Mouse (Mus musculus) mouse embryonic stem cell (cell line): Measurements from ENCODE around the gene F2rl1.
"Not testable (repeated sequence)": the region's sequence is repeated elsewhere in the genome, so short reads cannot be mapped to it uniquely, and the experiment has no call there.

ENCODE experiments used
- in situ Hi-C, 2 experiments: fragments of 300-500 bp; cut with MboI; formaldehyde crosslinking; loops; 1 replicate in 1 of 2; 3 replicates in 1 of 2; pipeline ENCODE4 v1.14.3; 2019 to 2020; ENCODE audit warnings: low sequenced_read_pairs in 2 of 2, low pct_unique_long_range_greater_than_20kb in 1 of 2, mixed read lengths in 1 of 2; ENCODE audit not compliant: unreplicated experiment in 1 of 2

Gene F2rl1

DNA sequence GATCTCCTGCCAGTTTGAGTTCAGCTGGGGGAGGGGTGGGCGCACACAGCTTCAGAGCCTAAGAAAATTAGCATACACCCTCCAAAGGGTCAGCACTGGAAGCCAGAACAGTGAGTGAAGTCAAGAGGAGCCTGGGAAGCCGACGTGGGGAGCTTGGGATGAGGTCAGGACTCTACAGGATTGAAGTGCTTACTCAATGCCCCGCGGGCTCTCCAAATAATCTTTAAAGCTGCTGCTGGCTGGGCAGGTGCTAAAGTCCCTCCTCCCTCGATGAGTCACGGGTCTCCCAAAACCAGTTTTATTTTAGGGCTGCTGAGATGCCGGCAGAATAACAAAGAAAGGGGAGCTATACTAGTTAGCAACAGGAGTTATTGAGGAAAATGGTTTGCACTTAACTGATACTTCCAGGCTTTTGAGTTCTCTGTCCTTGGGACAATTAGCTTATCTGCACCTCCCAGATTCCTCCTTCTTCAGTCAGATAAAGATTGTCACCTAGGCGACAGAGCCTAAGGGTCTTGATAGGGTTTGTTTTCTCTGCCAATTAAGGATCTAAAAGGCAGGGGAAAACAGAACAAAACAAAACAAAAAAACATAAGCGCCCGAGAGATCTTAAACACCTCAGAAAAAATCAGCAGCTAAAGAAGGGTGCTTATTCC is 10.6 kb upstream of the F2rl1 start:
- in situ Hi-C loops, result no loop called here

DNA sequence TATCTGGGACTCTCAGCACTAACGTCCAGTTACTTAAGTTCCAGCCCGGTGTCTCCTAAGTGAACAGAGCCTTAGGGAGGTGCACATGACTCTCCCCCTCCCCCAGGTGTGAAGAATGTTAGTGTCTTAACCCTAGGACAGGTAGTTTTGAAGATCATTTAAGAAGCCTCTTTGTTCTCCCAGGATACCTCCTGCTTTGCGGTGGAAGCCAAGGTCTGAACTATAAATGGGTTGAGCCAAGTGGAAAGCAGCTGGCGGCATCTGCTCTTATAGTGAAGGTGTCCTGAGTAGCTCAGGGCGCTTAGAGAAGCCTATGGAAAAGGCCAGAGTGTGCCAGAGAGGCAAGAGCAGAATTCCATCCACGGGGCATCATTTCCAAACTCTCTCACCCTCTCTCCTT is 10.0 kb upstream of the F2rl1 start:
- in situ Hi-C loops, result no loop called here

DNA sequence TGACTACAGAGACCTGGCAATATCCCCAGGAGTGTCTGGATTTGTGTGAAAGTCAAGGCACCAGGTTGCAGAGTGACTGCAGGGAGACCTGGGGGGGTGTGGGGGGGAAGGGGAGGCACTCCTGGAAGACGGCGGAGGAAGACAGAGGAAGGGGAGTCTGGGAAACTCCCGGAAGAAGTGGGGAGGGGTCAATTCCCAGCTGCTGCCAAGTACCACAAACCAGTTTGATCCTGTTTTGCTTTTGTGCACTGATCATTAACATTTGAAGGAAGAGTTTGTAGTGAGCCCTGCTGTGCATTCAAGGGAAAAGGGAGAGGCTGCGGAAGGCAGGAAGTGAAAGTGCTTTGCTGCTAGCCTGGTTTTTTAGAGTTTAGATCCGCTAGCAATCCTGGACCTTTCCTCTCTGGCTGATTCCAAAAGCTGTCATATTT is 9.1 kb upstream of the F2rl1 start:
- in situ Hi-C loops, result no loop called here

DNA sequence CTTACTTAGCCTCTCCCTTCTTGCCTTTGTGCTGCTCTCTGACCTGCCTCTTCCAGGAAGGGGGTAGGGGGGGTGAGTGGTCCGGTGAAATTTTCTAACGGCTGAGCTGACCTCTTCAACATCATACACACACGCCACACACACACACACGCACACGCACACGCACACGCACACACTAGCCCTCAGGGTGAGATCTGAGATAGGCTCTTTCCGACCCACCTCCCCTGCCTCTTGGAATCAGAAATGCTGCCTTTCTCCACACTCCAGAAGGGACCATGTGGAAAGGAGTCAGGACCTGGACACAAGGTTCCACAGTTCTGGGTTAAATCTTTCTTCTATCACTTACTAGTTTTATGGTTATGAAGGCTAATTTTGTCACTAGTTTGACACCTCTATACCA is 8.6 kb upstream of the F2rl1 start:
- in situ Hi-C loops, result no loop called here

DNA sequence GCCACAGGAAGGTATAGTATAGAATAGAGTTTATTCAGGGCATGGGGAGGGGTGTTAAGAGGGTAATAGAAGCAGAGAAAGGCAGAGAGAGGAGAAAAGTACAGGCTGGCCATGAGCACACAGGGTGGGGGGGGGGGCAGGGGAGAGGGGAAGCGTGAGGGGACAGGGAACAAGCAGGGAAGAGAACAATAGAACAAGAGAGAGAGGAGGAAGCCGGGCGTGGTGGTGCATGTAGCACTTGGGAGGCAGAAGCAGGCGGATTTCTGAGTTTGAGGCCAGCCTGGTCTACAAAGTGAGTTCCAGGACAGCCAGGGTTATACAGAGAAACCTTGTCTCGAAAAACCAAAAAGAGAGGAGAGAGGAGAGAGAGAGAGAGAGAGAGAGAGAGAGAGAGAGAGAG is 8.1 kb upstream of the F2rl1 start:
- in situ Hi-C loops, result not testable (repeated sequence)

DNA sequence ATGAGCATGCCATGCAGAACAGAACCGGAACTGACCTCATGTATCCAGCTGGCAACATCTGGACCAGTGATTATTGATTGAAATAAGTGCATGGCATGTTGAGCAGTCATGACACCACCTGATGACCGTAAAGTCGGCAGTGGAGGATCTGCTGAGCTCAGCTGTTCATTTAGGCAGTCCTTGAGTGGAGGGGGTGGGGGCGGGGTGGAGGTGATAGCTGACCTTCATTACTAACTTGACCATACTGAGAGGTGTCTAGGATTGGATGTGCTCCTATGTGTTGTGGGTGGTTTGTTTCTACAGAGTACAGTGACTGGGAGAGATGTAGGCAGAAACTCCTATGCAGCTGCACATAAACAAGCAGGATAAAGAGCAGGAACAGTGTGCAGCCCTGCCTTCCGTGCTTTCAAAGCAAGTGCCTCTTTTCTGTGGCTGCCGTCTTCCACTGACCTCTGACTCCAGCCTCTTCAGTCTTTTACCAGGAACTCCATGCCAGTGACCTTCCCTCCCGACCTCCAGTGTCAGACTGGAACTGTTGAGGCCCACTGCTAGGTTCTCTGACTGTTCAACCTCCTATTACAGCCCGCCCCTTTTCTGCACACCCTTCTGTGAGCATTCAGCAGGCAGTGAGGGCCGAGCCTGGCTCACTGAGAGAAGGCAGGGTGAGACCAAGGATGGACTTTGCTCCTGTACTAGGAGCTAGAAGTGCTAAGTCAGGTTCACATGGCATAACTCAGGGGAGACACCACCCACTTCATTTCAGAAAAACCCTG is 6.4 kb upstream of the F2rl1 start:
- in situ Hi-C loops, result no loop called here

DNA sequence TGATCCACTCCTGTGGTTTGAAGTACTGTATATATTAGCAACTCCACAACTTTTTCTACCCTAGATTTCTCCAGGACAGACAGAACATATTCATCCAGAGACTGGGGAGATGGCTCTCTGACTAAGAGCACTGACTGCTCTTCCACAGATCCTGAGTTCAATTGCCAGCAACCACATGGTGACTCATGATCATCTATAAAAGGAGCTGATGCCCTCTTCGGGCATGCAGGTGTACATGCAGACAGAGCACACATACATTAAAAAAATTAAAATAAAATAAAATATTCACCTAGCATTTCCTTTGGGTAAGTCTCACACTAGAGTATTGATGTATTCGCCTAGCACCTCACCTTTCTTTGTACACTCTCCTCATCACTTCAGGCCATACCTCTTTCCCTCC is 4.2 kb upstream of the F2rl1 start:
- in situ Hi-C loops, result no loop called here

DNA sequence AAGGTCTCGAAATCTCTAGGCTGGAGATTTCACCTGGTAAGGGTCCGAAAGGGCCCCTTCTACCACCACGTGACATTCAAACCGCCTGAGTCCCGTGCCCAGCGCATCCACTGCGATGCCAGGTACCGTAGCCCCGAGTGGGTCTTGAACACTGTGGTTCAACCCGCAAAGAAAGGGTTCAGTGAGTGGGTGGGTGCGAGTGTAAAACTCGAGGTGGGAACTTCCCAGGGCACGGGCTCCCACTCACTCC is 678 bp downstream of the F2rl1 start:
- in situ Hi-C loops, result no loop called here

DNA sequence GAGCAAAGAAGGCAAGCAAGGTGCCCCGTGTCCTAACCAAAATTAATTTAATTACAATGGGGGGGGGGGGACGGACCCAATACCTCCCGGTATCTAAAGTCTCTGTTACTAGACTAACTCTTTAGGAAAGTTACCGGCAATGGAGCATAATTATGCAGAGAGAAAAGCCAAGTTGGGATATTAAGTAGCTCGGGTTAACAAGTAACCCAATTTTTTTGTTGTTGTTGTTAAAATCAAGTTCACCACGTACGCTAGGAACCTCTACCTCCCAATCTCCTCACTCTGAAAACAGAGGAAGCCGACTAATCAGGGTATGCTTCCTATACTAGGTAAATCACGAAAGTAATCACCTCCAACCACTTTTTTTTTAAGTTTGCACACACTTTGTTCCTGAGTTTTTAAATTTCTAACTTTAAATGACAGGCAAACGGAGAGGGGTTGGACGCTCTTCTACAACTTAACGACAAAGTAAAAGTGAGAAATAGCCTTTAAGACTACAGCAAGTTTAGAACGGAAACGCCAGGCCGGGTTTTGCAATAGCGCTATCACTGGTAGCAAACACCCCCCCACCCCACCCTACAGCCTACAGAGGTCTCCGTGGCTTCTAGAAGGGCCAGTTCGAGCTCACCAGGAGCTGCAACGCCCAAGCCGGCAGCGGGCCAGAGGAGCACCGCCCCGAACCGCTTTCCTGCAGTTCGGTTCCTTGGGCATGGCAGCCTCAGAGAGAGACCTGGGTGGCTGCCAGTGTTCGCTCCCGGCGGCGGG is 1.2 kb downstream of the F2rl1 start:
- in situ Hi-C loops, result no loop called here

DNA sequence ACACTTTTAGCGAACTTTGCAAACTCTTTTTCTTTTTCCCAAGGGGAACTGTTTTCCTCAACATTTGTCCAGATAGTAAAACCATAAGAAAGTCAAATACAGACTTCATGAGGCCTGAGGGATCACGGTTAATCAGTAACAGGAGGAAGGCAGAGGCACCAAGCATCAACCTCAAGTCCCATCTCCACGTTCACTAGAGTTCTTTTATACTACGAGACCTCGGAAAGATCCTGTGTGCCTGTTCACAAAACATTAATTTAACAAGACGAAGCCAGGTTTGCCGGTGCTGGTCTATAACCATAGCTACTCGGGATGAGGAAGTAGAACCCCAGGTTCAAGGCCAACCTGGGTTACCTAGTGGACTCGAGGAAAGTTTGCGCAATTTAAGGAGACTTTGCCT is 2.9 kb downstream of the F2rl1 start:
- in situ Hi-C loops, result no loop called here

DNA sequence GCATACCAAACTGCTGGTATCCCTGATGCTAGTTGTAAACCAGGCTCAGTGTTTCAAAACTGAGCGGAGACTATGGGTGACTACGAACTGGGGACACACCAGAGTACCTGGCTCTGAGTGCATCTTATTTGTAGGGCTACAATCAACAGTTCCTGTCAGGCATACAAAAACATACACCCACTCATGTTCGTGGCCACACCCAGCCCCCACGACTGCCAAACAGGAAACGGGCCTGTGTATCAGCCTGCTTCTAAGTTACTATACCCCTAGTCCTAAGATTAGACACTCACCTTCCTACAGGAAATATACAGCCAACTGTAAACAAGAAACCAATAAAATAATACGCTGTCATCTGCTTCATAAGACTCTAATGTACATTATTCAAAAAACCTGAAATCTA is 4.0 kb downstream of the F2rl1 start:
- in situ Hi-C loops, result no loop called here

DNA sequence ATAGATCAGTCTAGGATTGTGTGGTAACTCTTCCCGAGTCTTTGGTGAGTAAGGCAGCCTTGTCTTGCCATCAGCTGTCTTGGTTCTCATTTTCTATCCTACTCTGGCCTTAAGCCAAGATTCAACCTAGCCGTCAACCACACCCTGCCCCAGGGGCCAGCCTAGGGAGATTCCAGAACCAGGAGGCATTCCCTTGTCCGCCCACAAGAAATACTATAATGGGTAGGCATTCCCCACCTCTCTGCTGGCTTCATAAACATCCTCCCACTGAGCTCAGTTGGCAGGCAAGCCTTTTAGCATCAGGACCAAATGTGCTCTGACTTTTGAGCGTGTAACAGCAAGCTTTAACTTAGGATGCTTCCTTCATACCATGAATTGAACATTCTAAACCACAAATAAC is 10.3 kb downstream of the F2rl1 start:
- in situ Hi-C loops, result no loop called here

DNA sequence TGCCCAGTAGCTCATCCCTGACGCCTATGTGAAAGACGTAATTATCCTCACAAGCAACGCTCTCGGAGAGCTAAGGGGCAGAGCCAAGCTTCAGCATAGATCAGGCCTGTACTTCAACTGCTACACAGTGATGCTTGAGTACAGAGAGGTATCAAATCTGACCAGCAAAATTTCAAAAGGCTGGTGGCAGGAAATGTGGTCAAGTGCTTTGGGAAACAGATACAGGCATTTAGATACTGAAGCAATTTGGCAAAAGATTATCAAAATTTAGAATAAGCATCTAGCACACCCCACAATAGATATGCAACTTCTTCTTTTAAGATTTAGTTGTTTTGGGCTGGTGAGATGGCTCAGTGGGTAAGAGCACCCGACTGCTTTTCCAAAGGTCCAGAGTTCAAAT is 15.0 kb downstream of the F2rl1 start:
- in situ Hi-C loops, result no loop called here

DNA sequence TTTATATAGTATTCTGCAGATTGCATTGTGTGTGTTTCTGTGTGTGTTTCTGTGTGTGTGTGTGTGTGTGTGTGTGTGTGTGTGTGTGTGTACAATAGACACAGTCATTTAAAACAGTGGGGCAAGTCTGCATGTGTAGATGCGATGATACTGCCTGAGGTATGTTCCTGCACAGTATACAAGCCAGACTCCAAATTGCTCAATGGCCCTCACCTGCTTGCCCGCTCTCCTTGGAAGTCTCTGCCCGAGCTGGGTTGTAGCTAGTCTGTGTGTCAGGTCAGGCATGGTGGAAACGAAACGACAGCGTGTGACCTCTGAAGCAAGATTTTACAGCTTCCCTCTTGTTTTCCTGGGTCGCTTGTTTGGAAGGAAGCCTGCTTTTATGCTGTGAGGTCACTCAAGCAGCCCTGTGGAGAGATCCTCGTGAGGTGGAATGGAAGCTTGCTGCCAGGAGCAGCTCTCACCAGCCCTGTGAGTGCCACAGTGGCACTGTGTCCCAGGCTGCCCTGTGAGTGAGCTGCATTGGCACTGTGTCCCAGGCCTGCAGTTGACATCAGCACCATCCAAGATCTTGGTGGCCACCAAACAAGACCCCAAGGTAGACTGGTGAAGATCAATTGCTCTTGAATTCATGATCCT is 21.6 kb downstream of the F2rl1 start:
- in situ Hi-C loops, result no loop called here

DNA sequence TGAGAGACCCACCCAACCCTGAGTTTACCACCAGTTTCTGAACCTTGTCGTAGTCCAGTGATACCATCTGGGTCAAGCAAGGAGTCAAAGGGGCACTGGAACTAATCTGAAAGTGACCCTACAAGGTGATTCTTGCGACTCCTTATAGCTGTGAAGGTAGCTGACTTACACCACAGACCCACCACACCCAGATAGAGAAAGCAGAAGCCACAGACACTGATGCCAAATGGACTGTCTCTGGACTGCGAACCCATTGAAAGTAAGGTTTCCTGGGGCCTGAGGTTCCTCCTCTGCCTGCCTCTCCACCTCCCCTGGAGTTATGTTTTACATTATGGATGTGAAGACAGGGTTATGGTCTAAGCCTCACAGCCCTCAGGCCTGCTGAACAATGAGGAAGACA is 28.4 kb downstream of the F2rl1 start:
- in situ Hi-C loops, result no loop called here

DNA sequence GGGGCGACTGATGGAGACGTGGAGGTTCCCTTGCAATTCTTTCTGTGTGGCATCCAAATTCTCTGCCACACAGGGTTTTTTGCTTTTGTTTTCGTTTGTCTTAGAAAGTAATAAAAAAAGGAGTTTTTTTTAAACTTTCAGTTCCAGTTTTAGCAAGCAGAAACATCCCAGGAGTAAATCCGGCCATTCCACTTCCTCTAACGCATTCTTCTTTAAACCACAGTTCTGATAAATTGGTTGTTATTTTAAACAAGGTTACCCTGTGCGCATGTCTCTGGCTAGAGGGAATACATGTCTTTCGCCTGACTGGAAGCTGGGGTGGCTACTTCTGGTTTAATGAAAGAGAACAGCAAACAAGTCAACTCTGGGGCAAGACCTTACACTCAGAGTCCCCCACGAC is 30.2 kb downstream of the F2rl1 start:
- in situ Hi-C loops, result no loop called here

DNA sequence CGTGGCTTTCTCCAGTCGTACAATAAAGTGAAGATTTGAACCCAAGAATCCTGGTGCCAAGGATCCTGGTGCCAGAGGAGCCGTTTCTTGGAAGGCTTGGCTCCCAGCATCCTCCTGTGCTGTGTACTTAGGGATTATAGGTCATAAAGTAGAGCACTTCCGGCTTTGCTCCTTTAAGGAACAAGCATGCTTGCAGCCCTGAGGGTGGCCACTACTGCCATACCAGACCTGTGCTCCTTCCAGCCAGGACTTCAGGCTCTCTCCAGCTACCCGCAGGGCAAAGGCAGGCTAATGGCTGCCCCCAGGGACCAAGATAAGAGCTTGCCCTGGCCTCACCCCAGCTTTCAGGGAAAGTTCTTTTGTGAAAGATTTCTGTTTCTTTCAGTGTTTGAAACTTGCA is 31.7 kb downstream of the F2rl1 start:
- in situ Hi-C loops, result no loop called here

DNA sequence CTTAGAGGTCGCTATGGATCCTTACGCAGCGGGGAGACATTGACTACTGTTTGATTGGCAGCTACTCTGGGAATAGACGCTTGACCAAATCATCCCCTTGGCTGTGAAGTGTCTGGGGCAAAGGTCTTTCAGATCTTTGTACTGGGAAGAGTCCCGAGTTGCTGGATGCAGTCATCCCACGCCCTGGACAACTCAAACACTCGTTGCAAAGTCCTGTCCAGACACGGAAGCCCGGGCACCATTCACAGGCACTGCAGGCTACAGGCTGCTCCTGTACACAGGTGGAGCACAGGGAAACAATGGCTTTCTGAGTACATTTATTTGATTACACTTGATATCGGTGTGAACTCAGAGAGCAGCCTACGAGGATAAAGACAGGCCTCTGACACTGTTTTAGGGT is 33.7 kb downstream of the F2rl1 start:
- in situ Hi-C loops, result no loop called here

DNA sequence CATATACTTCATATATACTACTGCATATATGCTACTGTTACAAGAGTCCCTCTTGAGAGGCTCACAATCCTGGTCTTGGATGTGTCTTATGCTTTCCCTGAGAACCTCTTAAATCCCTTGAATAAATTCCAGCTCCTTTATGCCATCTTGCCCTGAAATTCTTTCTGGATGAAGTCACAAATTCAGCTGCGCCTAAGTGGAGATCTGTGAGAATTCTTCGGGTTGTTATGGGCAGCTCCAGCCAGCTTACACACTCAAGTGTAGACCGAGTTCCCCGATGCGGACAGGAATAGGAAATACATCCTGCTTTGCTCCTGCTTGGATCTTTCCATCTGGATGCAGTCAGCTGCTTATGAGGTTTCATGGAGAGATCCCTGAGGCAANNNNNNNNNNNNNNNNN is 40.4 kb downstream of the F2rl1 start:
- in situ Hi-C loops, result no loop called here

DNA sequence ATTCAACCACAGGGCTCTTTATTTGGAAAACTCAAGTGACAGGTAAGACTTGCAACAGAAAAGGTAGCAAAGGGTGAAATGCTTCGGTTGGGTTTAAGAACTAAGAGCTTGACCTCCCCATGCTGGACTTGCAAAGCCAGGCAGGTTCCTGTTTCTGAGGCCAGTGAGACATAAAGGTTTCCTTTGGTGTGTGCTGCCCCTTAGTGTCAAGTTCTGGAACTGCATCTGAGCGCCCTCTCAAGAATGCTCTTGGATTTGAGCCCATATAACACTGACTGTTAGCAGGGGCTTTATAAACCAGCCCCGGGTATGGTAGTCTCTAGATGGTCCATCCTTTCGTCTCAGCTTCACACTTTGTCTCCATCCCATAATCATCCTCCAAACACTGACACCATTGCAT is 43.6 kb downstream of the F2rl1 start:
- in situ Hi-C loops, result no loop called here
